Mouse (Mus musculus) gastrocnemius, postnatal 10 days (tissue): ENCODE results near the gene Scg5. TPM values are rescaled to one million over a fixed set of nuclear protein-coding genes. Genes with fewer than 3 reads are reported as not detected.

Experiments used
- DNase-seq: peaks from one replicate; pipeline ENCODE4 v3.0.0; 2021; ENCODE audit warnings: mixed read lengths
- total RNA-seq, 2 experiments: library from RNA; stranded (reverse); gene quantifications; 2 replicates each; pipeline ENCODE4 v1.2.3; 2021

Gene Scg5
- total RNA-seq, 2 experiments from 2014 or later = 0.45 to 0.95 TPM

GRCm38 (mm10) chr2:113806851-113807577, 21.9 kb downstream of the Scg5 start:
- no peak for DNase-seq

GRCm38 (mm10) chr2:113805765-113806164, 23.2 kb downstream of the Scg5 start:
- no peak for DNase-seq

DNA sequence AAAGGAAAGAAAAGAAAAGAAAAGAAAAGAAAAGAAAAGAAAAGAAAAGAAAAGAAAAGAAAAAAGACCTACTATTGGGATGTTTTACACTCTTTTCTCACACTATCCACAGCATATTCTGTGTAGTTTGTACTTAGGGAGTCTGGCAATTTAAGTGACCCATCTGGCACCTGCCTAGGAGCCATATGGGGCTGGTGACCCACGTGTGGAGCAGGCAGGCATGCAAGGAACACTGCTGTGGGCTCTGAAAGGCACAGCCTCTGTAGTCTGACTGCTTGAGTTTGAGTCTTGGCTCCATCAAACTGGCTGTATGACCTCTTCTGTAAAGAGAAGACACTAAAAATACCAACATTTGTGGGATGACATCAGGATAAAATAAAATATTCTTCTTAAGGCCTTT, 25.2 kb downstream of the Scg5 start:
- DNase-seq = no peak

GRCm38 (mm10) chr2:113800846-113801245, 28.1 kb downstream of the Scg5 start:
- no peak for DNase-seq

GRCm38 (mm10) chr2:113798605-113799004, 30.3 kb downstream of the Scg5 start:
- DNase-seq = no peak

DNA sequence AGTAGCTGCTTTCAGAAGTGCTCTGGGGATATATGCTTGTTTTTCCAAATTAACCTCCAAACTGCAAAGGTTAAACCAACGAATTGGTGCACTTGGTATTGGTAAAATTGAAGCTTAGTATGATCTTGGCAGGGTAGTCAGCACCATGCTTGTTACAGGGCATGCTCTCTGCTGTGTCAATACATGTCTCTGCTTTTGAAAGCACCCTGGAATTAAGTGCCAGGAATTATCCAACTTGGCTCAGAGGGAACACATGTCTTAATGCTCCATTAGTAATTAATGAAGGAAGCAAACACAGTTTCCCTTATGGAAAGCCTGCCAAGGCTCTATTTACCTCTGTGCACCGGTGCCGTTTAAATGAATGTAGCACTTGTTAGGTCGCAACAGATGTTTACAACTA, 33.7 kb downstream of the Scg5 start:
- no peak for DNase-seq

GRCm38 (mm10) chr2:113793521-113793920, 35.4 kb downstream of the Scg5 start:
- no peak for DNase-seq

DNA sequence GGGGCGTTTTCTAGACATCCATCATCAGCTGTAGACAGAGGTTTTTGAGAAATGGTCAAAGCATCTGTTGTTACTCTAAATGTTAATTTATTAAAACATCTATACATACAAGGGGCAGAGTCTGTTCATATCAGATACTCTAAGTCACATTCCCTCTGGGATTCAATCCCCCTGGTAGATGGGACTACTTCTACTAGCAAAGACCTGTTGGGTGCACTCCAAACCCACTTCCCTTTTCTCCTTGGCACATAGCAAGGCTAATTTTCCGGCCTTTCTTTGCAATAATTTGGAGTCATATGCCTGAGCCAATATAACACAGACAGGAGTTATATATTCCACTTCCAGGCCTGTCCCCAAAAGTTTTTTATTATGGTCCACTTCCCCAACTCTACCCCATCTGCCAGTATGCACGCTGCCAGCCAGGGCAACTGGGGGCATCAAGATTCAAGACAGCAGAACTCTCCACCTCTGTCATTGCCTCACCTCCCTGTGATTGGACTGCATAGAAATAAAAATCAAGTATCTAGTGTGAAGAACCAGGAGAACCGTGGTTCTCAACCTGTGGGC, 40.0 kb downstream of the Scg5 start:
- no peak for DNase-seq

GRCm38 (mm10) chr2:113787882-113788281, 41.0 kb downstream of the Scg5 start:
- DNase-seq = no peak

- DNase-seq = no peak
These were observed 44.1 kb downstream of the Scg5 start for GRCm38 (mm10) chr2:113784851-113785250.

DNA sequence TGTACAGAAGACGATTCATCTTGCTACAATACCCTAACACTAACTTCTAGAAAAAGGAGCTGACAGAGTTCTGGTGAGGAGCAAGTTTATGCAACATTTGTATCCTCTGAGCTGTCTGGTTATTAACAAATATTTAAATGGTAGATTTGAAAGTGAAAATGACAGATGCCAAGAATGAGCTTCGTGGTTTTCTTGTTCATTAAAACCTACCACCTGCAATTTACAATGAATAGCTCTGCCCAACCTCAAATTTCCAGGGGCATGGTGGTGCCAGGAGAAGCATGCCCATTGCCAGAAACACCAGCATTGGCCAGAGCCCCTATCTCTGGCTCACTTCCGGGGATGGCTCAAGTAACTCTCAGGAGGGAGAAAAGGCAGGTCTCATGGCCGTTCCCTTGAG, 47.4 kb downstream of the Scg5 start:
- DNase-seq = no peak

DNA sequence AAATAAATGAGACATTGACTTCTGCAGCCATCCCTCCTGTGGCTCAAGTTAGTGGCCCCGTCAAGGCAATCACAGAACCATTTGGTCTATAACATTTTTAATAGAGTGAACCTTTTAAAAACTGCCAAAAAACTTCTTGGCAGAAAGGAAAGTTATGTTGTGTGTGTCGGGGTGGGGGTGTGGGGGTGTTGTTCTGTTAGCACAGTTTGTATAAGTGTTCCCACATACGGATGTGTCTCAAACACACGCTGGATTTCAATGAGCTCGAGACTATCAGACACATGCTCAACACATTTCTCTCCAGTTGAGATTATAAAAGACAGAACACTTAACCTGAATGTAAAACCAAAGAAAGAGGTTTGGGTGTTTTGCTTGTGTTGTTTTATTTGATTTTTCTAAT, 47.8 kb downstream of the Scg5 start:
- DNase-seq = no peak

DNA sequence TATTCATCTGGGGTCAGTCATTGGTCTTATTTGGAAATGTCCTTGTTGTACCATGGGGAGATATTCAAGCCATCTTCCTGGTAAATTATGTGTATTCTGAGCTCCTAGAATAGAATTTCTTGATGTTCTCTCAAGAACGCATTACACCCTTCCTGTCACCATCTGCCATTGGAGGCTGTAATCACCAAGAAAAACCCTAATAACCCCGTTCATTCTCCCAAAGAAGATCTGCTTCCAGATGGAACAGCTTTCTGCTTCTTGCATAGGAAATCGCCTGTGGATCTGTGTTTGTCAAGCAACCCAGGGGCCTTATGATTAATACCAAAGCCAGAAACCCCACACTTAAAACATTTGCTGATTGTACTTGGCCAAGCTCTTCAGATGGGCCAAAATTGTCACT, 49.6 kb downstream of the Scg5 start:
- DNase-seq = no peak

- DNase-seq = no peak
These were observed 50.9 kb downstream of the Scg5 start for GRCm38 (mm10) chr2:113778036-113778435.

DNA sequence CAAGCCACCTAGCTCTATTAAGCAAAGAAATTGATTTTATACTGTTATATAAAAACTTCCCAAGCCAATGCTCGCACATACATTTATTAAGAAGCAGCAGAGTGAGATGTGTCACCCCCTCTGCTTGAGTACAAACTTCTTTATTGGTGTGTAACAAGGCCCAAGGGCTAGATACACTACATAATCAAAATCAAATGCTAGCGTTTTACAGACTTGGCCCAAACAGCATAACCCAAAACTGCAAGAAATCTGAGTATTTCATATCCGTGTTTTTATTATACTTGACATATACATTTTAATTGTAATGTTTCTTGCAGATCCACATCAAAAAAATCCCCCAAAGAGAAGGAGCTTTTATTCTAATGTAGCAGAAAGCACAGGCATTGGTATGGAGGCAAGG, 52.6 kb downstream of the Scg5 start:
- no peak for DNase-seq

- DNase-seq = no peak
These were observed 54.6 kb downstream of the Scg5 start for GRCm38 (mm10) chr2:113774150-113774805.

- no peak for DNase-seq
These were observed 60.2 kb downstream of the Scg5 start for GRCm38 (mm10) chr2:113768541-113769303.

DNA sequence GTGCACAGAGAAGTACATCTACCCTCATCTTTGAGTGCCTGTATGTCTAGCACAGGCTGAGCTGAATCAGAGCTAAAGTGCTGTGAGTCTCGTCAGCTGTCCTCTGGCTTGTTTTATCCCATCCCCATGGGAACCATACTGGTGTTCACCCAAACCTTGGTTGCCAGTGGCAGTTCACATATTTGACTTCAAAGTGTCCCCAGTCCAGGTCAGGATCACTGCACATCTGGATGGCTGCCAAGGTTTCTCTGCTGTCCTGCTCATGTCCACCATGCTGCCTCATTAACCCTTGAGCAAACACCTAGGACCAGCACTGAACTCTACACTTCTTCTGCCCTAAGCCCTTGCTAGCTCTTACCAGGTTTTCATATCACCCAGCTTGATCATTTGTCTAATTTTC, 63.0 kb downstream of the Scg5 start:
- no peak for DNase-seq

GRCm38 (mm10) chr2:113764968-113765367, 64.0 kb downstream of the Scg5 start:
- DNase-seq = no peak

DNA sequence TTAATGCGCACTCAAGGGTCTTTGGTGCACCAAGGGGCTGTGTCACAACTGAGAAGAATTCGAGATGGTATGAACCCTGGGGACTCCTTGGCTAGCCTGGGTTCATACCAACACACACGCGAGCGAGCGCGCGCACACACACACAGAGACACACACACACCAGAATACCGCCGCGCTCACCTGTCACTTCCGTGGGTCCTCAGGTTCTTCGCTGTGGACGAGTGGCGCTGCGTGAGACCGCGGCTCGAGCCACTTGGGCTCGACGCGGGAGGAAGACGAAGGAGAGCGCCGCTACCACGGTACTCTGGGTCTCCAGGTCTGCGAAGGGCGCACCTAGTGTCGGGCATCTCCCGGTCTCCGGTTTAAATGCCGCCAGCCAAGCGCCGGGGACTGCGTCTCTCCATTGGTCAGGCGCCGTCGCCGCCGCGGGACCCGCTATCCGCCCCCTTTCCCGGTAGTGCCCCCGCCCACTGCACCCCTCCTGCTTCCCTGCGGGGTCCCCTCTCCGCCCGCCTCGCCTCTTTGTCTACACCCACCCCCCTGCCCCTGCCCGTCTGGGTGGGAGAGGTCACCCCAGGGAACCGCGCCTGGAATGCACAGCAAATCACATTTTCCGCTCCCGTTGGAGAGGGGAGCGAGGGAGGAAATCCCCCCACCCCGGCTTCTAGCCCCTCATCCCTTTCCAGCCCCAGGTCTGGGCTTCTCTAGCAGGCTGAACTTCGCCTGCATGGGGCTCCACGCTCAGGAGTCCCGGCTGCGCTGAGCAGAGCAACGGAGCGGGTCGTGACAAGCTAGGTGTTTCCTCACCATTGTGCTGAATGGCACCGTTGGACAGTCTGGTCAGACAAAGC, 70.4 kb downstream of the Scg5 start, which contains the start of gene Grem1:
Gene Grem1, minus strand, starts transcription at position 336 of the 851 bp plus-strand sequence.
- DNase-seq = peak; percentile 4

GRCm38 (mm10) chr2:113757525-113758310, 71.2 kb downstream of the Scg5 start:
- peak; percentile 9 for DNase-seq
